Mouse (Mus musculus): Measurements from ENCODE around the gene Ube2c. TPM values are rescaled to one million over a fixed set of nuclear protein-coding genes. Genes with fewer than 3 reads are reported as not detected.

Gene Ube2c
- polyA plus RNA-seq, 1 experiment: 121 TPM

GRCm38 (mm10) chr2:164744987-164745386 is 24.7 kb upstream of the Ube2c start:
- no peaks in the 10 kb centered on the region for H3K9me3 ChIP-seq
- peak overlapping the region; percentile 97 for H3K4me3 ChIP-seq (replicated peaks)
- TF ChIP-seq GATA1 (IDR thresholded peaks at IDR 0.05; ENCODE audit: borderline replicate concordance, low read length) (no peak), FLI1 (IDR thresholded peaks at IDR 0.05; ENCODE audit: low read length) (no peak)
- H3K36me3 ChIP-seq (replicated peaks; ENCODE audit: low read length): peaks cover 28% of the 10 kb centered on the region
- peaks cover 25% of the 10 kb centered on the region for H3K27me3 ChIP-seq (replicated peaks)
- H3K4me1 ChIP-seq: peaks cover 35% of the 10 kb centered on the region

GRCm38 (mm10) chr2:164745843-164746479 is 23.7 kb upstream of the Ube2c start, which contains the start of the genes Wfdc3 and Dnttip1:
Gene Wfdc3, minus strand, starts transcription at chr2:164745931.
Gene Dnttip1, plus strand, starts transcription at chr2:164745983.
- TF ChIP-seq GATA1 (IDR thresholded peaks at IDR 0.05; ENCODE audit: borderline replicate concordance, low read length) (no peak), FLI1 (IDR thresholded peaks at IDR 0.05; ENCODE audit: low read length) (peak; percentile 38; the same call in 1 of the 2 replicates)
- peak within 1 kb of the TSS; percentile 97 for H3K4me3 ChIP-seq (replicated peaks)
- H3K9me3 ChIP-seq: no peaks in the 10 kb centered on the region
- peaks cover 38% of the 10 kb centered on the region for H3K36me3 ChIP-seq (replicated peaks; ENCODE audit: low read length)
- H3K27me3 ChIP-seq (replicated peaks): peaks cover 21% of the 10 kb centered on the region
- H3K4me1 ChIP-seq: peaks cover 30% of the 10 kb centered on the region

GRCm38 (mm10) chr2:164746693-164747092 is 23.0 kb upstream of the Ube2c start:
- Histone ChIP-seq H3K9me3 (no peaks in the 10 kb centered on the region), H3K36me3 (replicated peaks; ENCODE audit: low read length) (peaks cover 45% of the 10 kb centered on the region), H3K4me1 (peaks cover 30% of the 10 kb centered on the region), H3K4me3 (replicated peaks) (peak overlapping the region; percentile 97), H3K27me3 (replicated peaks) (peaks cover 17% of the 10 kb centered on the region)
- TF ChIP-seq FLI1 (IDR thresholded peaks at IDR 0.05; ENCODE audit: low read length) (no peak), GATA1 (IDR thresholded peaks at IDR 0.05; ENCODE audit: borderline replicate concordance, low read length) (no peak)

- Histone ChIP-seq H3K4me1 (peaks cover 34% of the 10 kb centered on the region), H3K36me3 (replicated peaks; ENCODE audit: low read length) (peaks cover 60% of the 10 kb centered on the region), H3K27me3 (replicated peaks) (peaks cover 7% of the 10 kb centered on the region), H3K9me3 (no peaks in the 10 kb centered on the region), H3K4me3 (replicated peaks) (no peak overlapping the region)
- TF ChIP-seq GATA1 (IDR thresholded peaks at IDR 0.05; ENCODE audit: borderline replicate concordance, low read length) (no peak), FLI1 (IDR thresholded peaks at IDR 0.05; ENCODE audit: low read length) (no peak)
Measured at GRCm38 (mm10) chr2:164748191-164748590, 21.5 kb upstream of the Ube2c start.

GRCm38 (mm10) chr2:164748991-164749390 is 20.7 kb upstream of the Ube2c start:
- Histone ChIP-seq H3K27me3 (replicated peaks) (peaks cover 2% of the 10 kb centered on the region), H3K9me3 (no peaks in the 10 kb centered on the region), H3K4me1 (peaks cover 38% of the 10 kb centered on the region), H3K4me3 (replicated peaks) (no peak overlapping the region), H3K36me3 (replicated peaks; ENCODE audit: low read length) (peaks cover 68% of the 10 kb centered on the region)
- TF ChIP-seq FLI1 (IDR thresholded peaks at IDR 0.05; ENCODE audit: low read length) (no peak), GATA1 (IDR thresholded peaks at IDR 0.05; ENCODE audit: borderline replicate concordance, low read length) (no peak)

- no peak for TF ChIP-seq FLI1 (IDR thresholded peaks at IDR 0.05; ENCODE audit: low read length)
- no peak for TF ChIP-seq GATA1 (IDR thresholded peaks at IDR 0.05; ENCODE audit: borderline replicate concordance, low read length)
- Histone ChIP-seq H3K36me3 (replicated peaks; ENCODE audit: low read length) (peaks cover 100% of the 10 kb centered on the region), H3K27me3 (replicated peaks) (no peaks in the 10 kb centered on the region), H3K4me3 (replicated peaks) (peak overlapping the region; percentile 16), H3K4me1 (peaks cover 20% of the 10 kb centered on the region), H3K9me3 (no peaks in the 10 kb centered on the region)
Measured at GRCm38 (mm10) chr2:164752454-164752853, 17.2 kb upstream of the Ube2c start.

- H3K4me3 ChIP-seq (replicated peaks): no peak overlapping the region
- peaks cover 16% of the 10 kb centered on the region for H3K4me1 ChIP-seq
- no peaks in the 10 kb centered on the region for H3K9me3 ChIP-seq
- H3K27me3 ChIP-seq (replicated peaks): no peaks in the 10 kb centered on the region
- peaks cover 100% of the 10 kb centered on the region for H3K36me3 ChIP-seq (replicated peaks; ENCODE audit: low read length)
- TF ChIP-seq FLI1 (IDR thresholded peaks at IDR 0.05; ENCODE audit: low read length) (no peak), GATA1 (IDR thresholded peaks at IDR 0.05; ENCODE audit: borderline replicate concordance, low read length) (no peak)
Measured at GRCm38 (mm10) chr2:164754105-164754504, 15.6 kb upstream of the Ube2c start.

GRCm38 (mm10) chr2:164754800-164755199 is 14.9 kb upstream of the Ube2c start:
- TF ChIP-seq FLI1 (IDR thresholded peaks at IDR 0.05; ENCODE audit: low read length) (no peak), GATA1 (IDR thresholded peaks at IDR 0.05; ENCODE audit: borderline replicate concordance, low read length) (no peak)
- H3K27me3 ChIP-seq (replicated peaks): no peaks in the 10 kb centered on the region
- peaks cover 23% of the 10 kb centered on the region for H3K4me1 ChIP-seq
- no peaks in the 10 kb centered on the region for H3K9me3 ChIP-seq
- H3K4me3 ChIP-seq (replicated peaks): no peak overlapping the region
- H3K36me3 ChIP-seq (replicated peaks; ENCODE audit: low read length): peaks cover 100% of the 10 kb centered on the region

GRCm38 (mm10) chr2:164757841-164758240 is 11.9 kb upstream of the Ube2c start:
- Histone ChIP-seq H3K9me3 (no peaks in the 10 kb centered on the region), H3K4me3 (replicated peaks) (no peak overlapping the region), H3K36me3 (replicated peaks; ENCODE audit: low read length) (peaks cover 100% of the 10 kb centered on the region), H3K4me1 (peaks cover 46% of the 10 kb centered on the region), H3K27me3 (replicated peaks) (no peaks in the 10 kb centered on the region)
- TF ChIP-seq GATA1 (IDR thresholded peaks at IDR 0.05; ENCODE audit: borderline replicate concordance, low read length) (no peak), FLI1 (IDR thresholded peaks at IDR 0.05; ENCODE audit: low read length) (no peak)

GRCm38 (mm10) chr2:164758692-164759091 is 11.0 kb upstream of the Ube2c start:
- no peak for TF ChIP-seq FLI1 (IDR thresholded peaks at IDR 0.05; ENCODE audit: low read length)
- TF ChIP-seq GATA1 (IDR thresholded peaks at IDR 0.05; ENCODE audit: borderline replicate concordance, low read length): no peak
- no peak overlapping the region for H3K4me3 ChIP-seq (replicated peaks)
- H3K4me1 ChIP-seq: peaks cover 45% of the 10 kb centered on the region
- peaks cover 100% of the 10 kb centered on the region for H3K36me3 ChIP-seq (replicated peaks; ENCODE audit: low read length)
- H3K9me3 ChIP-seq: no peaks in the 10 kb centered on the region
- no peaks in the 10 kb centered on the region for H3K27me3 ChIP-seq (replicated peaks)
